Mouse (Mus musculus) embryonic facial prominence, embryonic 13.5 days (tissue): ENCODE measurements around the gene Myo1d. TPM values are rescaled to one million over a fixed set of nuclear protein-coding genes. Genes with fewer than 3 reads are reported as not detected.
A peak's percentile ranks its signal among the peaks of the same experiment; 100 is the strongest.

Experiments
- ATAC-seq: fragments of 200-750 bp; cut with Nextera tagmentation; 2 replicates; pipeline ENCODE4 v1.8.0; 2017; ENCODE audit warnings: low read depth; ENCODE audit not compliant: insufficient number of reproducible peaks, insufficient read depth, low FRiP score, low TSS enrichment
- H3K27ac ChIP-seq: fragments of 300-500 bp; sonication (generic); 2 replicates; pipeline ENCODE4 v1.5.1; 2015; ENCODE audit warnings: moderate library complexity, mild to moderate bottlenecking, inconsistent platforms
- H3K27me3 ChIP-seq: fragments of 300-500 bp; sonication (generic); 2 replicates; pipeline ENCODE4 v1.6.1; 2015; ENCODE audit warnings: mild to moderate bottlenecking, inconsistent platforms
- H3K36me3 ChIP-seq: fragments of 300-500 bp; sonication (generic); 2 replicates; pipeline ENCODE4 v1.6.1; 2015; ENCODE audit warnings: mild to moderate bottlenecking, inconsistent platforms
- H3K4me1 ChIP-seq: fragments of 300-500 bp; sonication (generic); 2 replicates; pipeline ENCODE4 v1.6.1; 2015; ENCODE audit warnings: inconsistent platforms
- H3K4me2 ChIP-seq: fragments of 300-500 bp; sonication (generic); 2 replicates; pipeline ENCODE4 v1.6.1; 2015; ENCODE audit warnings: moderate library complexity, mild to moderate bottlenecking, inconsistent platforms
- H3K4me3 ChIP-seq: fragments of 300-500 bp; sonication (generic); 2 replicates; pipeline ENCODE4 v1.5.1; 2015; ENCODE audit warnings: mild to moderate bottlenecking, inconsistent platforms
- H3K9ac ChIP-seq: fragments of 300-500 bp; sonication (generic); 2 replicates; pipeline ENCODE4 v1.6.1; 2015; ENCODE audit warnings: mild to moderate bottlenecking, inconsistent platforms
- H3K9me3 ChIP-seq: fragments of 300-500 bp; sonication (generic); 2 replicates; pipeline ENCODE4 v1.6.1; 2016; ENCODE audit warnings: inconsistent platforms
- WGBS: fragments of 180-500 bp; shearing (Covaris S2); methylation state at CpG from one replicate; pipeline ENCODE4 v1.1.7; 2015; ENCODE audit warnings: mixed read lengths; 5-methylcytosine and 5-hydroxymethylcytosine counted together
- polyA plus RNA-seq: library from polyadenylated mRNA; unstranded; fragments of >200 nt; fragmentation: Nextera tagmentation; extraction: Ambion mirVana; gene quantifications from 2 replicates; pipeline ENCODE4 v1.2.1, GENCODE M21; 2015

The Myo1d gene
- polyA plus RNA-seq, 1 experiment from 2014 or later: 7.7 TPM

DNA sequence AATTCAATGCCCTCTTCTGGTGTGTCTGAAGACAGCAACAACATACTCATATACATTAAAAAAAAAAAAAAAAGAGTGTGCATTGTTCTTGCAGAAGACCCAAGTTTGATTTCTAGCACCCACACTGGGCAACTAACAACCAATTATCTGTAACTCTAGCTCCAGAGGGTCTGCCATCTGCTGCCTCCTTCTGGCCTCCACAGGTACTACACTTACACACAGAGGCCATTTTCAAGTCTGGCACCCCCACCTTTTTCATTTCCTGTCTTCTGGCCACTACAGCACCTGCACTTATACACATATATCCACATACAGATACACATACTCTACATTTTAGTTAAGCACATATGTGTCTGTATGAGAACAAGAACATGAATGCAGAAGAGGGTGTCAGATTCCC is 252.1 kb downstream of the Myo1d start:
- no peaks in the 10 kb centered on the region for H3K27me3 ChIP-seq
- no peak overlapping the region for H3K27ac ChIP-seq
- no peak overlapping the region for H3K4me2 ChIP-seq
- no peaks in the 10 kb centered on the region for H3K36me3 ChIP-seq
- ATAC-seq: no peak
- H3K4me1 ChIP-seq: no peaks in the 10 kb centered on the region
- no peaks in the 10 kb centered on the region for H3K9me3 ChIP-seq
- H3K9ac ChIP-seq: no peak overlapping the region
- H3K4me3 ChIP-seq: no peak overlapping the region

- no peak overlapping the region for H3K9ac ChIP-seq
- H3K9me3 ChIP-seq: no peaks in the 10 kb centered on the region
- H3K4me3 ChIP-seq: no peak overlapping the region
- H3K27ac ChIP-seq: no peak overlapping the region
- peaks cover under 1% of the 10 kb centered on the region; the same call in 1 of the 2 replicates for H3K4me1 ChIP-seq
- H3K36me3 ChIP-seq: no peaks in the 10 kb centered on the region
- H3K27me3 ChIP-seq: no peaks in the 10 kb centered on the region
- 81% methylated on average over 5 of the region's 5 CpGs for whole genome bisulfite sequencing
- ATAC-seq: no peak
- H3K4me2 ChIP-seq: no peak overlapping the region
Observed at GRCm38 (mm10) chr11:80524213-80524612, 255.6 kb downstream of the Myo1d start.

DNA sequence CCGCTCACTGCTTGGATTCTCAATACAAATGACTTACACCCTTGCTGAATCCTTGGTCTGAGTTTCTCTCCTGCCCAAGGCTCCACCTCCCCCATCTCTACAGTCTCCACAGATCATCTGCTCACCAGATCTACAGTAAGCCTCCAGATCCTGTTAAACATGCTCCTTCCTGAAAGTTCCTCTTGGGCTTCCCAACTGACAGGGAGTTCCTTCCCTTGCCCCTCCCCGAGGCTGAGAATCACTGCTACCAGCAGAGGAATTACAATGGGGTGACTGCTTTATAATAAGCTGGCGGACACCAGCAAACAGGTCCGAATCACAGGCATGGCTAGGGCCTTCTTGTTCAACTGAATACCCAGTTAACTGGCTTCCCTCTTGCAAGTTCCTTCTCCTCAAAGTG is 256.4 kb downstream of the Myo1d start:
- no peak overlapping the region for H3K9ac ChIP-seq
- H3K4me1 ChIP-seq: peaks cover 8% of the 10 kb centered on the region
- no peaks in the 10 kb centered on the region for H3K27me3 ChIP-seq
- no peak overlapping the region for H3K27ac ChIP-seq
- H3K4me2 ChIP-seq: no peak overlapping the region
- no peaks in the 10 kb centered on the region for H3K36me3 ChIP-seq
- no peaks in the 10 kb centered on the region for H3K9me3 ChIP-seq
- ATAC-seq: no peak
- 71% methylated on average over 4 of the region's 4 CpGs for WGBS
- H3K4me3 ChIP-seq: no peak overlapping the region

DNA sequence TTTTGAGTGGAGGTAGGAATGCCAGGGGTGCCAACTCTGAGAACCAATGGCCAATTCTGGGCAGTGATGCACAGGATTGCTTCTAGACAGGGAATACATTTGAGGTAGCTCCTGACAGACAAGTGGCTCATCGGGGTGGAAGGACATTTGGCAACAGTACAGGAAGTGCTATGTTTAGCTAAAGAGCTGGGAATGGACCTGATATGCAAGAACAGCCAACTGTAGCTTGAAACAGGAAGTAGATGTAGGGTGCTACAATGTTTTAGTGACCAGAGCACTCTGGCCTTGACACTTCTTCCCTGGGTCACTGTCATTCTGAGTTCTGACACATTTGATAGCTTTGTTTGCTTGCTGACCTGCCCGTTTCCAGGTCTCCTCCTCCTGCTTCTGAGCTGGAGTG is 257.0 kb downstream of the Myo1d start:
- Histone ChIP-seq H3K9ac (no peak overlapping the region), H3K9me3 (no peaks in the 10 kb centered on the region), H3K4me2 (no peak overlapping the region), H3K4me3 (no peak overlapping the region), H3K27ac (no peak overlapping the region), H3K4me1 (peaks cover 14% of the 10 kb centered on the region), H3K36me3 (no peaks in the 10 kb centered on the region), H3K27me3 (no peaks in the 10 kb centered on the region)
- WGBS: 62% methylated on average over 2 of the region's 2 CpGs
- no peak for ATAC-seq

GRCm38 (mm10) chr11:80521148-80521547 is 258.7 kb downstream of the Myo1d start:
- ATAC-seq: no peak
- peaks cover 16% of the 10 kb centered on the region for H3K4me1 ChIP-seq
- 71% methylated on average over 2 of the region's 2 CpGs for WGBS

DNA sequence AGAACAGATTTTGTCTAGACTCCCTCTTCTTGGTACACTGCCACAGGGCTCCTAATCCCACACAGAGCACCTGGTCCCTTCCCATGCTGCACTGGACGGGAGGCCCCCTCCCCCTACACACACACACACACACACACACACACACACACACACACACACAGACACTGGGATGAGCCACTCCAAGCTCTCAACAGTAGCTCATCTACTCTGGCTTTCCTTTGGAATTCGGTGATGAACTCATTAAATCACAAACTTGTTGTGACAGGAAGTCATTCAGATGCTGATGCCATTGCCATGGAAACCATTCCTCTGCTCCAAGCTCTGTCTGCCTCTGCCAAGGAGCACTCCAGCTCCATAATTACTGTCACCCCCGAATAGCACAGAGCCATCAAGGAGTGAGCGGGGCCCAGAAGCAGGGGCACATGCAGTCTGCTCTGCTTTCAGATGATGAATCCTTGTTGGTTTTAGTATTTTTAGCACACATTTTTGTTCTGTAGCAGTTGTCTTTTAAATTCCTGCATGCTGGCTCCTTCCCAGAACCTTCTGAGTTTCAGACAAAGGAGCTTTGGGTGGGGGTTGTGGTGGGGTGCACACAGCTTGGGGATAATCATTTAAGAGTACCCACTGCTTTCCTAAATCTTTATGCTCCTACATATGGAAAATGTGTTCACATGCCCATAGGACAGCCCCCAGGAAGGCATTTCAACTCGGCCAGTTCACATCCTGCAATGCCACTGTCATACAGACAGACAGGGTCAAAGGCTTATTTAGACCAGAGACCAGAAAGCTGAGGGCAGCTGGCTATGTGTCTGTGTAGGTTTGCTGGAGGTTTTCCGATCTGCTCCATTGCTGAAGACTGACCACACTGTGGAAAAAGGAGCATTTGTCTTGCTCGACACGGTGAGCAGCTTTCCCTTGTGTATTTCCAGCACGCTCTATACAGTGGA is 261.1 kb downstream of the Myo1d start:
- Histone ChIP-seq H3K9me3 (no peaks in the 10 kb centered on the region), H3K36me3 (no peaks in the 10 kb centered on the region), H3K4me3 (no peak overlapping the region), H3K4me2 (no peak overlapping the region), H3K4me1 (peaks cover 32% of the 10 kb centered on the region), H3K27me3 (no peaks in the 10 kb centered on the region), H3K27ac (0 out of 2 replicates have a peak overlapping the region, but pooled peaks have one; percentile 56), H3K9ac (no peak overlapping the region)
- 34% methylated on average over 9 of the region's 9 CpGs for WGBS
- peak; percentile 81; the same call in 1 of the 2 replicates for ATAC-seq

More at GRCm38 (mm10) chr11:80521148-80521547, 258.7 kb downstream of the Myo1d start:
- H3K9ac ChIP-seq: no peak overlapping the region
- H3K4me3 ChIP-seq: no peak overlapping the region
- no peak overlapping the region for H3K27ac ChIP-seq
- H3K4me2 ChIP-seq: no peak overlapping the region
- H3K9me3 ChIP-seq: no peaks in the 10 kb centered on the region
- no peaks in the 10 kb centered on the region for H3K36me3 ChIP-seq
- no peaks in the 10 kb centered on the region for H3K27me3 ChIP-seq

DNA sequence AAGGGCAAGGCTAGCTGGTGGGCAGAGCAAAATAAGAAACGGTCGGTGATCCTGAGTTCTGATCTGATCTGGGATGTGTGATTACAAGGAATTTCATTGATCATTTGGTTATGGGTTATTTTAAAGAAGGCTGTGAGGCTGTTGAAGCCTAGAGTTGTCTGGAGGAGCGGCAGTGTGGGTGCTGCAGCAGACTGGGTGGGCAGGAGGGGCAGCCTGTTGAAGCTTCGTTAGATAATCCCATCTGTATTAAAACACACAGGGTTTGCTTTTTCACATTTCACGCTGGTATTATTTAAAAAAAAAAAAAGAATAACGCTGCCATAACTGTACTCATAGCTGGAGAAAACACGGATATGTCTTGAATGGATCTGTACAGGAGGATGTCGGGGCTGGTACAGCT is 263.9 kb downstream of the Myo1d start:
- Histone ChIP-seq H3K36me3 (no peaks in the 10 kb centered on the region), H3K27ac (no peak overlapping the region), H3K4me3 (no peak overlapping the region), H3K27me3 (no peaks in the 10 kb centered on the region), H3K9me3 (no peaks in the 10 kb centered on the region), H3K4me2 (no peak overlapping the region), H3K9ac (no peak overlapping the region), H3K4me1 (peaks cover 34% of the 10 kb centered on the region)
- 68% methylated on average over 8 of the region's 8 CpGs for WGBS
- no peak for ATAC-seq

- H3K36me3 ChIP-seq: no peaks in the 10 kb centered on the region
- peak overlapping the region; percentile 55; the same call in 1 of the 2 replicates for H3K27ac ChIP-seq
- ATAC-seq: no peak
- no peak overlapping the region for H3K4me2 ChIP-seq
- H3K9me3 ChIP-seq: no peaks in the 10 kb centered on the region
- whole genome bisulfite sequencing: 46% methylated on average over 1 of the region's 1 CpGs
- H3K9ac ChIP-seq: no peak overlapping the region
- H3K27me3 ChIP-seq: no peaks in the 10 kb centered on the region
- H3K4me1 ChIP-seq: peaks cover 34% of the 10 kb centered on the region
- H3K4me3 ChIP-seq: no peak overlapping the region
Observed at GRCm38 (mm10) chr11:80515346-80515745, 264.5 kb downstream of the Myo1d start.

DNA sequence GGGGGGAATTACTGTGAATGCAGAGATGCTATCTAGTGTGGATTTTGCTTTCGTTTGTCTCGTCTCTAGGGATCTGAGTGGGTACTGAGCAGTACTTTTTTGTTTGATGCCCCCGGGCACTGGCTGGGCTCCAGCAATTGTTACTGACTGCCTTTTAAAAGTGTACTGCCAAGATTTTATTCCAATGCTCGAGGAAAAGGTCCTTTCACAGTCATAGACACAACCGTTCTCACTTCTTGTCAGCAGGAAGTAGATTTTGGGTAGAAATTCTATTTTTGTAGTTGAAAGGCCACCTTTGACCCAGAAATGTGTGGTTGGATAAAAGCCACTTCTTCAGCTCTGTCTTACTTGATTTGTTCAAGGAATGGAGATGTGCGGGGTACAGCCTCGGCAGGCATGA is 266.0 kb downstream of the Myo1d start:
- H3K36me3 ChIP-seq: no peaks in the 10 kb centered on the region
- WGBS: 32% methylated on average over 7 of the region's 7 CpGs

GRCm38 (mm10) chr11:80512313-80513056 is 267.3 kb downstream of the Myo1d start:
- H3K27me3 ChIP-seq: no peaks in the 10 kb centered on the region
- H3K4me3 ChIP-seq: no peak overlapping the region
- no peak overlapping the region for H3K9ac ChIP-seq
- no peak for ATAC-seq
- H3K4me2 ChIP-seq: no peak overlapping the region
- H3K27ac ChIP-seq: no peak overlapping the region
- no peaks in the 10 kb centered on the region for H3K36me3 ChIP-seq
- peaks cover 29% of the 10 kb centered on the region for H3K4me1 ChIP-seq
- 64% methylated on average over 19 of the region's 19 CpGs for WGBS
- H3K9me3 ChIP-seq: no peaks in the 10 kb centered on the region

More for the DNA sequence above, 266.0 kb downstream of the Myo1d start:
- Histone ChIP-seq H3K27me3 (no peaks in the 10 kb centered on the region), H3K4me2 (no peak overlapping the region), H3K4me1 (peaks cover 35% of the 10 kb centered on the region), H3K9ac (no peak overlapping the region), H3K4me3 (no peak overlapping the region), H3K27ac (no peak overlapping the region), H3K9me3 (no peaks in the 10 kb centered on the region)
- ATAC-seq: no peak

DNA sequence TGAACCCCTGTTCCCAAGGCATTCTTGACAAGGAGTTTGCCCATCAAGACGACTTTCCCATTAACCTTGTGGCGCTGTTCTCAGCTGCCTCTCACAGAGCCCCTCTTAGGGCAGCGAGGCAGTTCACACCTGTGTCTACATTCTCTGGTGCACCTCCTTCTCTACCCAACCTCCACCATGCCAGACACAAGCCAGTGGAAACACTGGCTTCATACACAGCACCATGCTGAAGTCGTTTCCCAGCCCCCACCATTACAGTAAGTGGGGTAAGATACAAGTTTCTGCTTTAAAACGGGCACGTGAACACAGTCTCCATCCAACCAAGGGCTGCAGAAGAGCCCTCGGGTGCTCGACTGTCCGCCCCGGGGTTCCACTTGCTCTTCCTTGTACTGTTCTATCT is 269.7 kb downstream of the Myo1d start:
- no peaks in the 10 kb centered on the region for H3K27me3 ChIP-seq
- H3K4me2 ChIP-seq: no peak overlapping the region
- no peak overlapping the region for H3K27ac ChIP-seq
- no peak overlapping the region for H3K4me3 ChIP-seq
- 84% methylated on average over 10 of the region's 10 CpGs for WGBS
- ATAC-seq: no peak
- H3K9ac ChIP-seq: no peak overlapping the region
- peaks cover 19% of the 10 kb centered on the region for H3K4me1 ChIP-seq
- no peaks in the 10 kb centered on the region for H3K9me3 ChIP-seq
- no peaks in the 10 kb centered on the region for H3K36me3 ChIP-seq

GRCm38 (mm10) chr11:80509176-80509506 is 270.7 kb downstream of the Myo1d start:
- H3K9me3 ChIP-seq: no peaks in the 10 kb centered on the region
- WGBS: 54% methylated on average over 5 of the region's 5 CpGs
- no peak for ATAC-seq
- H3K36me3 ChIP-seq: no peaks in the 10 kb centered on the region
- H3K9ac ChIP-seq: no peak overlapping the region
- peak overlapping the region; percentile 9; the same call in 1 of the 2 replicates for H3K4me2 ChIP-seq
- H3K4me3 ChIP-seq: no peak overlapping the region
- no peaks in the 10 kb centered on the region for H3K27me3 ChIP-seq
- peaks cover 24% of the 10 kb centered on the region for H3K4me1 ChIP-seq
- no peak overlapping the region for H3K27ac ChIP-seq
